Mouse (Mus musculus): ENCODE data around the gene Cyb5b.
"Not testable (repeated sequence)": the region's sequence is repeated elsewhere in the genome, so short reads cannot be mapped to it uniquely, and the experiment has no call there.

Cyb5b gene

GRCm38 (mm10) chr8:107181122-107181521 lies 30.7 kb downstream of the Cyb5b start:
- DNase-seq, result no peak

- no peak for DNase-seq
These were observed 34.6 kb downstream of the Cyb5b start for GRCm38 (mm10) chr8:107184996-107185395.

- DNase-seq, result no peak
These were observed 36.4 kb downstream of the Cyb5b start for GRCm38 (mm10) chr8:107186659-107187390.

GRCm38 (mm10) chr8:107187631-107188030 lies 37.2 kb downstream of the Cyb5b start:
- DNase-seq, result no peak

- DNase-seq, result no peak
These were observed 42.2 kb downstream of the Cyb5b start for GRCm38 (mm10) chr8:107192631-107193030.

GRCm38 (mm10) chr8:107193331-107193730 lies 42.9 kb downstream of the Cyb5b start:
- no peak for DNase-seq

- DNase-seq, result no peak
These were observed 44.5 kb downstream of the Cyb5b start for GRCm38 (mm10) chr8:107194786-107195451.

GRCm38 (mm10) chr8:107197901-107198826 lies 47.7 kb downstream of the Cyb5b start:
- no peak for DNase-seq

GRCm38 (mm10) chr8:107205164-107205563 lies 54.7 kb downstream of the Cyb5b start:
- DNase-seq, result peak; percentile 39

GRCm38 (mm10) chr8:107205701-107206561 lies 55.5 kb downstream of the Cyb5b start:
- DNase-seq, result peak; percentile 86

- peak; percentile 45 for DNase-seq
These were observed 56.5 kb downstream of the Cyb5b start for GRCm38 (mm10) chr8:107206782-107207525.

- DNase-seq, result no peak
These were observed 58.7 kb downstream of the Cyb5b start for GRCm38 (mm10) chr8:107209185-107209584.

GRCm38 (mm10) chr8:107212006-107212405 lies 61.6 kb downstream of the Cyb5b start:
- no peak for DNase-seq

- not testable (repeated sequence) for DNase-seq
These were observed 66.8 kb downstream of the Cyb5b start for GRCm38 (mm10) chr8:107217230-107217629.

- DNase-seq, result no peak
These were observed 67.7 kb downstream of the Cyb5b start for GRCm38 (mm10) chr8:107218091-107218490.

- DNase-seq, result no peak
These were observed 68.6 kb downstream of the Cyb5b start for GRCm38 (mm10) chr8:107219078-107219477.

- DNase-seq, result no peak
These were observed 71.7 kb downstream of the Cyb5b start for GRCm38 (mm10) chr8:107221924-107222851.

- DNase-seq, result peak; percentile 11
These were observed 75.7 kb downstream of the Cyb5b start for GRCm38 (mm10) chr8:107226183-107226582.

- DNase-seq, result no peak
These were observed 76.7 kb downstream of the Cyb5b start for GRCm38 (mm10) chr8:107227011-107227626.

- no peak for DNase-seq
These were observed 82.8 kb downstream of the Cyb5b start for GRCm38 (mm10) chr8:107233251-107233650.

Measured in cerebellum, adult 11-12 months (tissue).